Mouse (Mus musculus) midbrain, embryonic 16.5 days (tissue): ENCODE results near the gene Prickle4. TPM values are rescaled to one million over a fixed set of nuclear protein-coding genes. Genes with fewer than 3 reads are reported as not detected.
A peak's percentile ranks its signal among the peaks of the same experiment; 100 is the strongest.
"Not testable (repeated sequence)": the region's sequence is repeated elsewhere in the genome, so short reads cannot be mapped to it uniquely, and the experiment has no call there.

Experiments
- ATAC-seq: fragments of 200-750 bp; cut with Nextera tagmentation; 2 replicates; pipeline ENCODE4 v1.8.0; 2017; ENCODE audit warnings: moderate TSS enrichment
- H3K27ac ChIP-seq: fragments of 300-500 bp; sonication (generic); 2 replicates; pipeline ENCODE4 v1.5.1; 2014; ENCODE audit warnings: mild to moderate bottlenecking, low read length, mixed read lengths
- H3K27me3 ChIP-seq: fragments of 300-500 bp; sonication (generic); 2 replicates; pipeline ENCODE4 v1.6.1; 2014; ENCODE audit warnings: low read depth, low read length, mixed read lengths; ENCODE audit not compliant: control insufficient read depth, insufficient read depth
- H3K36me3 ChIP-seq: fragments of 300-500 bp; sonication (generic); 2 replicates; pipeline ENCODE4 v1.6.1; 2014; ENCODE audit warnings: mild to moderate bottlenecking, low read length, moderate library complexity, mixed read lengths; ENCODE audit not compliant: control insufficient read depth, insufficient read depth
- H3K4me1 ChIP-seq: fragments of 300-500 bp; sonication (generic); 2 replicates; pipeline ENCODE4 v1.6.1; 2014; ENCODE audit warnings: mild to moderate bottlenecking, low read length, mixed read lengths; ENCODE audit not compliant: control insufficient read depth, insufficient read depth
- H3K4me2 ChIP-seq: fragments of 300-500 bp; sonication (generic); 2 replicates; pipeline ENCODE4 v1.6.1; 2014; ENCODE audit warnings: mild to moderate bottlenecking, low read length, mixed read lengths
- H3K4me3 ChIP-seq: fragments of 300-500 bp; sonication (generic); 2 replicates; pipeline ENCODE4 v1.5.1; 2014; ENCODE audit warnings: low read depth, mild to moderate bottlenecking, low read length, moderate library complexity, mixed read lengths
- H3K9ac ChIP-seq: fragments of 300-500 bp; sonication (generic); 2 replicates; pipeline ENCODE4 v1.6.1; 2014; ENCODE audit warnings: low read depth, low read length, mixed read lengths
- H3K9me3 ChIP-seq: fragments of 300-500 bp; sonication (generic); replicated peaks from 2 replicates; pipeline ENCODE4 v1.6.1; 2014; ENCODE audit warnings: mild to moderate bottlenecking, low read length, mixed read lengths; ENCODE audit not compliant: control insufficient read depth, poor library complexity, severe bottlenecking
- WGBS: fragments of 180-500 bp; shearing (Covaris S2); extraction: QIAGEN DNeasy Blood & Tissue Kit; methylation state at CpG from one replicate; pipeline ENCODE4 v1.1.7; 2014; 5-methylcytosine and 5-hydroxymethylcytosine counted together
- polyA plus RNA-seq: library from polyadenylated mRNA; unstranded; fragments of >200 nt; fragmentation: Nextera tagmentation; extraction: Ambion mirVana; gene quantifications from 2 replicates; pipeline ENCODE4 v1.2.1, GENCODE M21; 2015

The Prickle4 gene
- polyA plus RNA-seq, 1 experiment from 2014 or later, result 2.4 TPM

- H3K27ac ChIP-seq, result no peak overlapping the region
- H3K4me3 ChIP-seq, result no peak overlapping the region
- no peak overlapping the region for H3K9ac ChIP-seq
- no peaks in the 10 kb centered on the region for H3K9me3 ChIP-seq
- no peaks in the 10 kb centered on the region for H3K36me3 ChIP-seq
- ATAC-seq, result no peak
- H3K4me1 ChIP-seq, result peaks cover 4% of the 10 kb centered on the region; the same call in 1 of the 2 replicates
- no peaks in the 10 kb centered on the region for H3K27me3 ChIP-seq
- H3K4me2 ChIP-seq, result no peak overlapping the region
- 86% methylated on average over 7 of the region's 7 CpGs for WGBS
These were observed 30.1 kb downstream of the Prickle4 start for GRCm38 (mm10) chr17:47664474-47664873.

- Histone ChIP-seq H3K9me3 (no peaks in the 10 kb centered on the region), H3K27me3 (no peaks in the 10 kb centered on the region), H3K9ac (no peak overlapping the region), H3K27ac (no peak overlapping the region), H3K4me1 (no peaks in the 10 kb centered on the region; the same call in 1 of the 2 replicates), H3K36me3 (no peaks in the 10 kb centered on the region), H3K4me2 (no peak overlapping the region), H3K4me3 (no peak overlapping the region)
- 0 out of 2 replicates have a peak, but pooled peaks have one; percentile 25 for ATAC-seq
- WGBS, result 23% methylated on average over 9 of the region's 9 CpGs
These were observed 31.4 kb downstream of the Prickle4 start for GRCm38 (mm10) chr17:47663009-47663713.

GRCm38 (mm10) chr17:47658741-47659243 lies 35.7 kb downstream of the Prickle4 start:
- WGBS, result 89% methylated on average over 3 of the region's 3 CpGs
- ATAC-seq, result no peak
- no peaks in the 10 kb centered on the region for H3K27me3 ChIP-seq
- H3K4me3 ChIP-seq, result no peak overlapping the region
- H3K36me3 ChIP-seq, result no peaks in the 10 kb centered on the region
- no peak overlapping the region for H3K9ac ChIP-seq
- H3K4me2 ChIP-seq, result no peak overlapping the region
- H3K9me3 ChIP-seq, result no peaks in the 10 kb centered on the region
- no peaks in the 10 kb centered on the region; the same call in 1 of the 2 replicates for H3K4me1 ChIP-seq
- H3K27ac ChIP-seq, result no peak overlapping the region

GRCm38 (mm10) chr17:47657901-47658300 lies 36.6 kb downstream of the Prickle4 start:
- H3K9ac ChIP-seq, result no peak overlapping the region
- H3K36me3 ChIP-seq, result no peaks in the 10 kb centered on the region
- H3K4me1 ChIP-seq, result no peaks in the 10 kb centered on the region
- 89% methylated on average over 4 of the region's 4 CpGs for WGBS
- H3K9me3 ChIP-seq, result no peaks in the 10 kb centered on the region
- no peak overlapping the region for H3K27ac ChIP-seq
- H3K27me3 ChIP-seq, result no peaks in the 10 kb centered on the region
- H3K4me3 ChIP-seq, result no peak overlapping the region
- no peak for ATAC-seq
- H3K4me2 ChIP-seq, result no peak overlapping the region

- H3K27ac ChIP-seq, result no peak overlapping the region
- no peaks in the 10 kb centered on the region for H3K9me3 ChIP-seq
- 86% methylated on average over 5 of the region's 5 CpGs for WGBS
- no peaks in the 10 kb centered on the region for H3K4me1 ChIP-seq
- H3K27me3 ChIP-seq, result no peaks in the 10 kb centered on the region
- no peak overlapping the region for H3K4me2 ChIP-seq
- no peak for ATAC-seq
- no peak overlapping the region for H3K4me3 ChIP-seq
- H3K36me3 ChIP-seq, result no peaks in the 10 kb centered on the region
- H3K9ac ChIP-seq, result no peak overlapping the region
These were observed 38.8 kb downstream of the Prickle4 start for GRCm38 (mm10) chr17:47655697-47656096.

- not testable (repeated sequence) for H3K4me3 ChIP-seq, H3K27me3 ChIP-seq, H3K9me3 ChIP-seq, H3K4me1 ChIP-seq, H3K9ac ChIP-seq, H3K4me2 ChIP-seq, H3K36me3 ChIP-seq, ATAC-seq, H3K27ac ChIP-seq
- 93% methylated on average over 8 of the region's 8 CpGs for WGBS
These were observed 40.2 kb downstream of the Prickle4 start for GRCm38 (mm10) chr17:47654346-47654745.

GRCm38 (mm10) chr17:47651953-47652352 lies 42.6 kb downstream of the Prickle4 start:
- 66% methylated on average over 2 of the region's 2 CpGs for WGBS
- no peaks in the 10 kb centered on the region for H3K36me3 ChIP-seq
- H3K27ac ChIP-seq, result no peak overlapping the region
- H3K9me3 ChIP-seq, result no peaks in the 10 kb centered on the region
- H3K4me1 ChIP-seq, result no peaks in the 10 kb centered on the region
- ATAC-seq, result no peak
- no peak overlapping the region for H3K4me3 ChIP-seq
- H3K9ac ChIP-seq, result no peak overlapping the region
- no peaks in the 10 kb centered on the region for H3K27me3 ChIP-seq
- H3K4me2 ChIP-seq, result no peak overlapping the region

GRCm38 (mm10) chr17:47648966-47649365 lies 45.6 kb downstream of the Prickle4 start:
- Histone ChIP-seq H3K4me3 (no peak overlapping the region), H3K36me3 (no peaks in the 10 kb centered on the region), H3K27me3 (no peaks in the 10 kb centered on the region), H3K27ac (no peak overlapping the region), H3K9ac (no peak overlapping the region), H3K9me3 (no peaks in the 10 kb centered on the region), H3K4me2 (no peak overlapping the region), H3K4me1 (no peaks in the 10 kb centered on the region)
- ATAC-seq, result no peak
- 36% methylated on average over 4 of the region's 4 CpGs for whole genome bisulfite sequencing

GRCm38 (mm10) chr17:47646683-47647082 lies 47.9 kb downstream of the Prickle4 start:
- H3K27ac ChIP-seq, result no peak overlapping the region
- no peak overlapping the region for H3K4me3 ChIP-seq
- H3K4me2 ChIP-seq, result no peak overlapping the region
- ATAC-seq, result no peak
- H3K27me3 ChIP-seq, result no peaks in the 10 kb centered on the region
- no peaks in the 10 kb centered on the region for H3K4me1 ChIP-seq
- WGBS, result 83% methylated on average over 1 of the region's 1 CpGs
- H3K9ac ChIP-seq, result no peak overlapping the region
- no peaks in the 10 kb centered on the region for H3K9me3 ChIP-seq
- H3K36me3 ChIP-seq, result no peaks in the 10 kb centered on the region
